Mouse (Mus musculus): ENCODE data around the gene Napsa.

Gene Napsa

GRCm38 (mm10) chr7:44571811-44572210, 369 bp upstream of the Napsa start:
- ATAC-seq (ENCODE audit: low TSS enrichment), result no peak

GRCm38 (mm10) chr7:44572956-44573484, 840 bp downstream of the Napsa start:
- ATAC-seq (ENCODE audit: low TSS enrichment), result no peak

- no peak for ATAC-seq (ENCODE audit: low TSS enrichment)
These were observed 4.2 kb downstream of the Napsa start for GRCm38 (mm10) chr7:44576333-44576844.

GRCm38 (mm10) chr7:44581637-44582036, 9.5 kb downstream of the Napsa start:
- no peak for ATAC-seq (ENCODE audit: low TSS enrichment)

GRCm38 (mm10) chr7:44582709-44583108, 10.5 kb downstream of the Napsa start:
- ATAC-seq (ENCODE audit: low TSS enrichment), result no peak

- no peak for ATAC-seq (ENCODE audit: low TSS enrichment)
These were observed 11.0 kb downstream of the Napsa start for GRCm38 (mm10) chr7:44583146-44583545.

GRCm38 (mm10) chr7:44584265-44584804, 12.2 kb downstream of the Napsa start:
- ATAC-seq (ENCODE audit: low TSS enrichment), result no peak

GRCm38 (mm10) chr7:44584921-44585320, 12.7 kb downstream of the Napsa start:
- no peak for ATAC-seq (ENCODE audit: low TSS enrichment)

GRCm38 (mm10) chr7:44585606-44586005, 13.4 kb downstream of the Napsa start:
- ATAC-seq (ENCODE audit: low TSS enrichment), result no peak

- ATAC-seq (ENCODE audit: low TSS enrichment), result 0 out of 2 replicates have a peak, but pooled peaks have one; percentile 17
These were observed 14.3 kb downstream of the Napsa start for GRCm38 (mm10) chr7:44586518-44586917.

GRCm38 (mm10) chr7:44586930-44587329, 14.8 kb downstream of the Napsa start:
- peak; percentile 55 for ATAC-seq (ENCODE audit: low TSS enrichment)

- ATAC-seq (ENCODE audit: low TSS enrichment), result no peak
These were observed 15.5 kb downstream of the Napsa start for GRCm38 (mm10) chr7:44587676-44588075.

- ATAC-seq (ENCODE audit: low TSS enrichment), result no peak
These were observed 16.2 kb downstream of the Napsa start for GRCm38 (mm10) chr7:44588338-44588737.

- 0 out of 2 replicates have a peak, but pooled peaks have one; percentile 8 for ATAC-seq (ENCODE audit: low TSS enrichment)
These were observed 17.0 kb downstream of the Napsa start for GRCm38 (mm10) chr7:44589149-44589548.

GRCm38 (mm10) chr7:44589946-44590345, 17.8 kb downstream of the Napsa start:
- ATAC-seq (ENCODE audit: low TSS enrichment), result no peak

- ATAC-seq (ENCODE audit: low TSS enrichment), result peak; percentile 69
These were observed 18.5 kb downstream of the Napsa start, which contains the start of gene Kcnc3 for GRCm38 (mm10) chr7:44590402-44591347. Gene Kcnc3 (plus strand): TSS chr7:44590664.

GRCm38 (mm10) chr7:44591348-44592116, 19.4 kb downstream of the Napsa start:
- ATAC-seq (ENCODE audit: low TSS enrichment), result no peak

- no peak for ATAC-seq (ENCODE audit: low TSS enrichment)
These were observed 20.9 kb downstream of the Napsa start for GRCm38 (mm10) chr7:44593051-44593450.

- peak; percentile 43 for ATAC-seq (ENCODE audit: low TSS enrichment)
These were observed 21.6 kb downstream of the Napsa start for GRCm38 (mm10) chr7:44593775-44594174.

- ATAC-seq (ENCODE audit: low TSS enrichment), result no peak
These were observed 22.1 kb downstream of the Napsa start for GRCm38 (mm10) chr7:44594291-44594690.

GRCm38 (mm10) chr7:44595131-44595561, 23.0 kb downstream of the Napsa start:
- ATAC-seq (ENCODE audit: low TSS enrichment), result no peak

- no peak for ATAC-seq (ENCODE audit: low TSS enrichment)
These were observed 23.9 kb downstream of the Napsa start for GRCm38 (mm10) chr7:44596051-44596450.
